8 mouse cellular contexts compared by ENCODE assay signal in genomic region chr9:113931375-113932099, GRCm38 (mm10). TPM values are rescaled to one million over a fixed set of nuclear protein-coding genes. Genes with fewer than 3 reads are reported as not detected.
DNase-seq lines count a peak whose midpoint lies in the region; ATAC-seq and TF ChIP-seq lines count a peak whose summit lies in the region.

No protein-coding gene starts in this region.

- peak overlapping the region; percentile 94 for H3K9ac ChIP-seq in hindbrain, embryonic 16.5 days (ENCODE audit: low read depth, low read length)
- H3K9ac ChIP-seq in liver, embryonic 11.5 days (ENCODE audit: low read depth, low read length): peak overlapping the region; percentile 94
- peak overlapping the region; percentile 91 for H3K9ac ChIP-seq in neural tube, embryonic 11.5 days (ENCODE audit: low read length)

- DNase-seq in frontal cortex, postnatal 36 days (ENCODE audit: low spot score in 2 of 2): peak; percentile 11 to 17
- no peak for DNase-seq in frontal cortex, postnatal 25 days (ENCODE audit: low spot score in 2 of 2)
- peak; percentile 42 for DNase-seq in cerebellum, adult 9-10 months
- DNase-seq in gastrocnemius, adult 2 months: peak; percentile 64
- no peak for DNase-seq in liver, embryonic 11.5 days (ENCODE audit: low spot score)
- DNase-seq in neural tube, embryonic 11.5 days (ENCODE audit: low spot score): peak; percentile 50
- DNase-seq in testis, postnatal 10 days (ENCODE audit: low spot score): peak; percentile 65

- H3K4me3 ChIP-seq in gastrocnemius, adult 2 months: peak overlapping the region; percentile 90
- H3K4me3 ChIP-seq in hindbrain, embryonic 16.5 days (ENCODE audit: low read length): peak overlapping the region; percentile 88
- peak overlapping the region; percentile 93 for H3K4me3 ChIP-seq in liver, embryonic 11.5 days (ENCODE audit: low read depth, low read length)
- peak overlapping the region; percentile 98 for H3K4me3 ChIP-seq in neural tube, embryonic 11.5 days (ENCODE audit: low read depth, low read length)

- no peaks in the 10 kb centered on the region for H3K36me3 ChIP-seq in hindbrain, embryonic 16.5 days (ENCODE audit: control insufficient read depth, insufficient read depth, low read length)
- H3K36me3 ChIP-seq in liver, embryonic 11.5 days (ENCODE audit: control insufficient read depth, insufficient read depth, low read length): no peaks in the 10 kb centered on the region; the same call in 1 of the 2 replicates
- H3K36me3 ChIP-seq in neural tube, embryonic 11.5 days (ENCODE audit: control insufficient read depth, insufficient read depth, low read length): no peaks in the 10 kb centered on the region

- peak; percentile 12; the same call in 1 of the 2 replicates for ATAC-seq in hindbrain, embryonic 16.5 days
- no peak for ATAC-seq in liver, embryonic 11.5 days (replicated peaks; ENCODE audit: low FRiP score)
- peak; percentile 46 for ATAC-seq in neural tube, embryonic 11.5 days (ENCODE audit: insufficient read depth, low FRiP score, low TSS enrichment)

- peaks cover 18% of the 10 kb centered on the region for H3K4me1 ChIP-seq in hindbrain, embryonic 16.5 days (ENCODE audit: control insufficient read depth, insufficient read depth, low read depth, low read length)
- H3K4me1 ChIP-seq in liver, embryonic 11.5 days (replicated peaks; ENCODE audit: control insufficient read depth, insufficient read depth, low read length): peaks cover 33% of the 10 kb centered on the region
- peaks cover 10% of the 10 kb centered on the region; the same call in 1 of the 2 replicates for H3K4me1 ChIP-seq in neural tube, embryonic 11.5 days (ENCODE audit: control insufficient read depth, insufficient read depth, low read length)

- peak overlapping the region; percentile 90 for H3K27ac ChIP-seq in gastrocnemius, adult 2 months
- peak overlapping the region; percentile 89 for H3K27ac ChIP-seq in hindbrain, embryonic 16.5 days (ENCODE audit: low read depth, low read length)
- peak overlapping the region; percentile 98 for H3K27ac ChIP-seq in liver, embryonic 11.5 days (ENCODE audit: low read depth, low read length)
- peak overlapping the region; percentile 94 for H3K27ac ChIP-seq in neural tube, embryonic 11.5 days (ENCODE audit: low read depth, low read length)

- intact Hi-C loops in gastrocnemius, adult 2 months (cut with DNase I): no loop called here

- no peak for TF ChIP-seq CTCF in gastrocnemius, adult 2 months (IDR thresholded peaks at IDR 0.05)

- no peaks in the 10 kb centered on the region for H3K9me3 ChIP-seq in hindbrain, embryonic 16.5 days (ENCODE audit: control insufficient read depth, low read length)
- H3K9me3 ChIP-seq in liver, embryonic 11.5 days (ENCODE audit: control insufficient read depth, low read length): no peaks in the 10 kb centered on the region
- no peaks in the 10 kb centered on the region for H3K9me3 ChIP-seq in neural tube, embryonic 11.5 days (ENCODE audit: control insufficient read depth, low read length)

- H3K4me2 ChIP-seq in hindbrain, embryonic 16.5 days (ENCODE audit: low read length): peak overlapping the region; percentile 74
- H3K4me2 ChIP-seq in liver, embryonic 11.5 days: peak overlapping the region; percentile 81
- H3K4me2 ChIP-seq in neural tube, embryonic 11.5 days (ENCODE audit: low read depth): peak overlapping the region; percentile 84

- no peaks in the 10 kb centered on the region for H3K27me3 ChIP-seq in hindbrain, embryonic 16.5 days (replicated peaks; ENCODE audit: control insufficient read depth, insufficient read depth, low read length)
- no peaks in the 10 kb centered on the region for H3K27me3 ChIP-seq in liver, embryonic 11.5 days (replicated peaks; ENCODE audit: control insufficient read depth, insufficient read depth, low read length)
- no peaks in the 10 kb centered on the region for H3K27me3 ChIP-seq in neural tube, embryonic 11.5 days (ENCODE audit: control insufficient read depth, insufficient read depth, low read length)

- under 1% methylated on average over 54 of the region's 91 CpGs for WGBS in hindbrain, embryonic 16.5 days
- under 1% methylated on average over 65 of the region's 91 CpGs for WGBS in liver, embryonic 11.5 days
- WGBS in neural tube, embryonic 11.5 days: 0% methylated on average over 40 of the region's 91 CpGs

RNA-seq across cellular contexts. Expression of gene Ubp1, which starts 0.8 kb away (rescaled TPM):
- total RNA-seq in gastrocnemius, adult 2 months (2021): 10 to 100 TPM; 19.7 to 20.3 TPM
- polyA plus RNA-seq in hindbrain, embryonic 16.5 days (2015; fragmentation: Nextera tagmentation; extraction: Ambion mirVana): 21.3 and 26.8 TPM in 2 replicates
- polyA plus RNA-seq in liver, embryonic 11.5 days (2014; fragmentation: Nextera tagmentation; extraction: Ambion mirVana): 57.4 and 58.5 TPM in 2 replicates
- polyA plus RNA-seq in neural tube, embryonic 11.5 days (2014; fragmentation: Nextera tagmentation; extraction: Ambion mirVana): 50.1 and 52.9 TPM in 2 replicates

Comparison
In these comparisons a context has a peak if more than half of its experiments do, and no peak if none do; other contexts are left out.
1. DNase-seq: peak in frontal cortex, postnatal 36 days (2 of 2), cerebellum, adult 9-10 months (single experiment), gastrocnemius, adult 2 months (single experiment), neural tube, embryonic 11.5 days (single experiment) and testis, postnatal 10 days (single experiment); none in frontal cortex, postnatal 25 days (0 of 2) and liver, embryonic 11.5 days (single experiment).
2. Peak in every context shown above with its lines, with median percentiles within 50 percentile points of each other: H3K27ac ChIP-seq, H3K4me3 ChIP-seq, H3K4me2 ChIP-seq and H3K9ac ChIP-seq.